Mouse (Mus musculus) myocyte (in vitro differentiated cells): ENCODE data around the gene Igsf9b.

Experiments used
- CEBPB ChIP-seq: IDR thresholded peaks from 2 replicates; pipeline ENCODE4 v1.6.1; 2011; ENCODE audit warnings: mild to moderate bottlenecking, moderate library complexity; ENCODE audit not compliant: poor library complexity, insufficient read depth, severe bottlenecking
- E2F4 ChIP-seq: IDR thresholded peaks from one replicate; pipeline ENCODE4 v1.6.1; 2011; ENCODE audit warnings: mild to moderate bottlenecking, control low read depth, moderate library complexity; ENCODE audit not compliant: insufficient read depth
- MAX ChIP-seq: IDR thresholded peaks from one replicate; pipeline ENCODE4 v1.6.1; 2011; ENCODE audit warnings: low read depth, mild to moderate bottlenecking, control low read depth
- MYOD1 ChIP-seq, 3 experiments: IDR thresholded peaks; one replicate each; pipeline ENCODE4 v1.6.1; 2011; ENCODE audit warnings: control low read depth in 2 of 3, low read depth in 2 of 3, mild to moderate bottlenecking in 2 of 3, moderate library complexity in 1 of 3; ENCODE audit not compliant: insufficient read length in 2 of 3, control insufficient read depth in 1 of 3
- MYOG ChIP-seq, 3 experiments: IDR thresholded peaks; one replicate each; pipeline ENCODE4 v1.6.1; 2011; ENCODE audit warnings: control low read depth in 2 of 3, low read depth in 2 of 3, mild to moderate bottlenecking in 2 of 3; ENCODE audit not compliant: insufficient read length in 2 of 3, control insufficient read depth in 1 of 3, insufficient read depth in 1 of 3
- POLR2A ChIP-seq: IDR thresholded peaks from one replicate; pipeline ENCODE4 v1.6.1; 2011; ENCODE audit warnings: low read depth, mild to moderate bottlenecking, control low read depth, moderate library complexity; ENCODE audit not compliant: insufficient read length
- POLR2AphosphoS2 ChIP-seq: IDR thresholded peaks from one replicate; pipeline ENCODE4 v1.6.1; 2011; ENCODE audit warnings: low read depth, control low read depth; ENCODE audit not compliant: insufficient read length
- REST ChIP-seq: IDR thresholded peaks from one replicate; pipeline ENCODE4 v1.6.1; 2011; ENCODE audit warnings: mild to moderate bottlenecking, control low read depth, moderate library complexity; ENCODE audit not compliant: insufficient read depth, insufficient read length
- SRF ChIP-seq: IDR thresholded peaks from one replicate; pipeline ENCODE4 v1.6.1; 2011; ENCODE audit warnings: low read depth; ENCODE audit not compliant: control insufficient read depth, insufficient read length
- TCF12 ChIP-seq: IDR thresholded peaks from one replicate; pipeline ENCODE4 v1.6.1; 2011; ENCODE audit warnings: mild to moderate bottlenecking, control low read depth; ENCODE audit not compliant: poor library complexity, insufficient read depth, severe bottlenecking
- USF1 ChIP-seq: IDR thresholded peaks from one replicate; pipeline ENCODE4 v1.6.1; 2011; ENCODE audit warnings: low read depth, mild to moderate bottlenecking, control low read depth, moderate library complexity

- TF ChIP-seq MYOG (IDR thresholded peaks at IDR 0.05; ENCODE audit: control insufficient read depth in 1 of 3, insufficient read depth in 1 of 3, insufficient read length in 2 of 3, low read depth in 2 of 3): no peak
- TF ChIP-seq POLR2A: no peak
- TF ChIP-seq MAX: no peak
- no peak for TF ChIP-seq POLR2AphosphoS2
- no peak for TF ChIP-seq CEBPB
- no peak for TF ChIP-seq E2F4
- TF ChIP-seq TCF12: no peak
- TF ChIP-seq USF1: no peak
- TF ChIP-seq MYOD1 (IDR thresholded peaks at IDR 0.05; ENCODE audit: control insufficient read depth in 1 of 3, insufficient read length in 2 of 3, low read depth in 2 of 3): no peak
- no peak for TF ChIP-seq SRF
- no peak for TF ChIP-seq REST
Measured at GRCm38 (mm10) chr9:27294380-27294779, 4.6 kb upstream of the Igsf9b start.
